Mouse (Mus musculus) embryo, embryonic 9.5 days (tissue): Measurements from ENCODE around the gene Gabrr1.

ENCODE experiments used
- DNase-seq: peaks from one replicate; pipeline ENCODE4 v3.0.0-alpha.2; 2017; ENCODE audit errors: extremely low spot score

Gabrr1 gene

GRCm38 (mm10) chr4:33208881-33209841 lies 76.8 kb downstream of the Gabrr1 start, which contains the start of gene Srsf12:
Gene Srsf12 (plus strand): TSS chr4:33208991.
- peak; percentile 65 for DNase-seq
